Mouse (Mus musculus) stomach, embryonic 16.5 days (tissue): ENCODE measurements around the gene Gm7168. TPM values are rescaled to one million over a fixed set of nuclear protein-coding genes. Genes with fewer than 3 reads are reported as not detected.
"Not testable (repeated sequence)": the region's sequence is repeated elsewhere in the genome, so short reads cannot be mapped to it uniquely, and the experiment has no call there.

Experiments
- ATAC-seq: fragments of 200-750 bp; cut with Nextera tagmentation; 2 replicates; pipeline ENCODE4 v1.8.0; 2017; ENCODE audit warnings: moderate number of reproducible peaks, moderate TSS enrichment; ENCODE audit not compliant: insufficient read depth, low FRiP score
- H3K27ac ChIP-seq: fragments of 300-500 bp; sonication (generic); 2 replicates; pipeline ENCODE4 v1.5.1; 2014; ENCODE audit warnings: low read length
- H3K27me3 ChIP-seq: fragments of 300-500 bp; sonication (generic); 2 replicates; pipeline ENCODE4 v1.6.1; 2014; ENCODE audit warnings: low read length, control low read depth, mixed read lengths; ENCODE audit not compliant: control insufficient read depth, insufficient read depth
- H3K36me3 ChIP-seq: fragments of 300-500 bp; sonication (generic); 2 replicates; pipeline ENCODE4 v1.6.1; 2014; ENCODE audit warnings: low read length; ENCODE audit not compliant: control insufficient read depth, insufficient read depth
- H3K4me1 ChIP-seq: fragments of 300-500 bp; sonication (generic); 2 replicates; pipeline ENCODE4 v1.6.1; 2014; ENCODE audit warnings: low read length, control low read depth, mixed read lengths; ENCODE audit not compliant: control insufficient read depth, insufficient read depth
- H3K4me2 ChIP-seq: fragments of 300-500 bp; sonication (generic); 2 replicates; pipeline ENCODE4 v1.6.1; 2014; ENCODE audit warnings: low read depth, low read length, mixed read lengths
- H3K4me3 ChIP-seq: fragments of 300-500 bp; sonication (generic); replicated peaks from 2 replicates; pipeline ENCODE4 v1.5.1; 2014; ENCODE audit warnings: mild to moderate bottlenecking, low read length
- H3K9ac ChIP-seq: fragments of 300-500 bp; sonication (generic); 2 replicates; pipeline ENCODE4 v1.6.1; 2014; ENCODE audit warnings: low read length
- H3K9me3 ChIP-seq: fragments of 300-500 bp; sonication (generic); replicated peaks from 2 replicates; pipeline ENCODE4 v1.6.1; 2016; ENCODE audit warnings: low read length, control low read depth; ENCODE audit not compliant: control insufficient read depth
- WGBS: fragments of 180-500 bp; shearing (Covaris S2); extraction: QIAGEN DNeasy Blood & Tissue Kit; methylation state at CpG from one replicate; pipeline ENCODE4 v1.1.7; 2014; 5-methylcytosine and 5-hydroxymethylcytosine counted together
- polyA plus RNA-seq: library from polyadenylated mRNA; unstranded; fragments of >200 nt; fragmentation: Nextera tagmentation; extraction: Ambion mirVana; gene quantifications from 2 replicates; pipeline ENCODE4 v1.2.1, GENCODE M21; 2015

The Gm7168 gene
- polyA plus RNA-seq, 1 experiment from 2014 or later: not detected

- not testable (repeated sequence) for H3K9ac ChIP-seq, H3K4me2 ChIP-seq, H3K4me3 ChIP-seq, H3K36me3 ChIP-seq, H3K27me3 ChIP-seq, H3K9me3 ChIP-seq, ATAC-seq, H3K27ac ChIP-seq, H3K4me1 ChIP-seq
- 85% methylated on average over 3 of the region's 3 CpGs for WGBS
These were observed 14.1 kb downstream of the Gm7168 start for GRCm38 (mm10) chr17:13962245-13962644.

DNA sequence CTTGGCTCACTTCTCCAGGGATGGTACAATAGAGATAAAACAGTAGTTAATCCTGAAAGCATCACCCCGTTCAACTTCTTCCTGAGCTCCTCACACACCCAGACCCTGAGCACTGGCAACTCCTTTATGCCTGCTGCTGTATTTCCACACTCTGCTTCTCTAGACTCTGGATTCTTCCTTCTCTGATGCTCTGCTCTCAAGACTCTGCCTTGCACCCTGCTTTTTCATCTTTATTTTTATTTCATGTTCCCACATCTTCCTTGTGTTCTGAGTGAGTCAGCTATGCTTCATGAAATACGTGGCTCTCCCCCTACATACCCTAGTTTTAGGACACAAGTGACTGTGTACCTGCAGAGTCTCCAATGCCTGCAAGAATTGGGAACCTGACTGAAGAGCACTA lies 16.9 kb downstream of the Gm7168 start:
- H3K4me1 ChIP-seq, ATAC-seq, H3K27ac ChIP-seq, H3K4me2 ChIP-seq, H3K4me3 ChIP-seq, H3K9ac ChIP-seq, H3K27me3 ChIP-seq, H3K9me3 ChIP-seq, H3K36me3 ChIP-seq: not testable (repeated sequence)
- 47% methylated on average over 1 of the region's 2 CpGs for WGBS

GRCm38 (mm10) chr17:13969917-13970316 lies 21.7 kb downstream of the Gm7168 start:
- not testable (repeated sequence) for H3K4me2 ChIP-seq, H3K36me3 ChIP-seq, H3K27me3 ChIP-seq, H3K27ac ChIP-seq, H3K9me3 ChIP-seq, ATAC-seq, H3K4me3 ChIP-seq, H3K9ac ChIP-seq, H3K4me1 ChIP-seq
- WGBS: 70% methylated on average over 1 of the region's 2 CpGs

DNA sequence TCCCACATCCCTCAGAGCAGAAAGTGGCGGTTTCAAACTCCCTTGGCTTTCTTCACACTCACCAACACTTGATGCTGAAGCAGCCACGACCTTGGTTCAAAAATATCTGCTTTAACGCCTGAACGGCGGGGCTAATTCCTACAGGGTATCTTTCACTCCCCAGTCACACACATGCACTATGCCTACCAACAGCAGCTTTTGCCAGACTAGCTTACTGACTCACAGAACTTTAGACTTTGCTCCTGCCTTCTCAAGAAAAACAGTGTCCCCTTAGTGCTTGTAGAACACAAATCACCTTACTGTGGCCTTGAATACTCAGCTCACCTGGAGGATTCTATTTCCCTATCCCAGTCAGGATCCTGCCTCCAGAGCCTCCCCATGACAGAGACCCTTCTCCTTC lies 22.6 kb downstream of the Gm7168 start:
- WGBS: 82% methylated on average over 5 of the region's 5 CpGs
- H3K4me3 ChIP-seq, H3K9ac ChIP-seq, H3K27me3 ChIP-seq, H3K27ac ChIP-seq, H3K36me3 ChIP-seq, ATAC-seq, H3K9me3 ChIP-seq, H3K4me1 ChIP-seq, H3K4me2 ChIP-seq: not testable (repeated sequence)

- H3K27ac ChIP-seq: no peak overlapping the region
- WGBS: 85% methylated on average over 1 of the region's 1 CpGs
- no peak overlapping the region for H3K4me3 ChIP-seq
- H3K36me3 ChIP-seq: no peaks in the 10 kb centered on the region
- H3K4me2 ChIP-seq: no peak overlapping the region
- ATAC-seq: no peak
- no peaks in the 10 kb centered on the region for H3K27me3 ChIP-seq
- H3K9ac ChIP-seq: no peak overlapping the region
- H3K9me3 ChIP-seq: no peaks in the 10 kb centered on the region
- H3K4me1 ChIP-seq: no peaks in the 10 kb centered on the region
These were observed 39.5 kb downstream of the Gm7168 start for GRCm38 (mm10) chr17:13987690-13988089.

DNA sequence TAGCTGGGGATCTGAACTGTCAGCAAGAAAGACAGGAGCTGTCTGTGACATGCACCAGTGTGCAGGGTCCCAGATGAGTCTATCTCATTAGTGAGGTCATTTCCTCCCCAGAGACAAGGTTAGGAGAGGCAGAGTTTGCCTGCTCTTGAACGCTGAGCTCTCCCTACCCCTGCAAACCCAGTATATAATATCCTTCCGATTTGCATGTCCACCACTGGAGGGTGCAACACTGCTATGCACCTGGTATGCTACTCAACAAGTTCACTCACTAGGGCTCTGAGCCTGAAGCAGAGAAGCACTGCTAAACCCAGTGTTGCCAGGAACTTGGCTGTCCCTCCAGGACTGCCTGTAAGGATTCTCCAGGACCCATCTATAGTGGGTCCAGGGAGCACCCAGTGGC lies 45.3 kb downstream of the Gm7168 start:
- not testable (repeated sequence) for H3K4me1 ChIP-seq, H3K4me3 ChIP-seq, H3K27ac ChIP-seq, H3K27me3 ChIP-seq, H3K9ac ChIP-seq, ATAC-seq, H3K36me3 ChIP-seq, H3K9me3 ChIP-seq, H3K4me2 ChIP-seq
- WGBS: 43% methylated on average over 2 of the region's 2 CpGs

Other genes with a start within 250 kb of the Gm7168 start
- gene Afdn, start 187.8 kb upstream of the Gm7168 start, polyA plus RNA-seq: 59.7 and 63.7 TPM in 2 replicates
- 5.9 and 6.2 TPM in 2 replicates for gene Tcte2, start 186.5 kb upstream of the Gm7168 start, polyA plus RNA-seq
- not detected in 2 replicates for gene Gm7356, start 55.3 kb downstream of the Gm7168 start, polyA plus RNA-seq
- gene Gm7358, start 111.2 kb downstream of the Gm7168 start, polyA plus RNA-seq: not detected in 2 replicates